Mouse (Mus musculus) thymus, postnatal 14 days (tissue): ENCODE results near the gene Zfp202.
A peak's percentile ranks its signal among the peaks of the same experiment; 100 is the strongest.

Experiments
- DNase-seq: peaks from one replicate; pipeline ENCODE4 v3.0.0; 2021

Zfp202 gene

GRCm38 (mm10) chr9:40241223-40241801 is 49.2 kb downstream of the Zfp202 start:
- peak; percentile 9 for DNase-seq

DNA sequence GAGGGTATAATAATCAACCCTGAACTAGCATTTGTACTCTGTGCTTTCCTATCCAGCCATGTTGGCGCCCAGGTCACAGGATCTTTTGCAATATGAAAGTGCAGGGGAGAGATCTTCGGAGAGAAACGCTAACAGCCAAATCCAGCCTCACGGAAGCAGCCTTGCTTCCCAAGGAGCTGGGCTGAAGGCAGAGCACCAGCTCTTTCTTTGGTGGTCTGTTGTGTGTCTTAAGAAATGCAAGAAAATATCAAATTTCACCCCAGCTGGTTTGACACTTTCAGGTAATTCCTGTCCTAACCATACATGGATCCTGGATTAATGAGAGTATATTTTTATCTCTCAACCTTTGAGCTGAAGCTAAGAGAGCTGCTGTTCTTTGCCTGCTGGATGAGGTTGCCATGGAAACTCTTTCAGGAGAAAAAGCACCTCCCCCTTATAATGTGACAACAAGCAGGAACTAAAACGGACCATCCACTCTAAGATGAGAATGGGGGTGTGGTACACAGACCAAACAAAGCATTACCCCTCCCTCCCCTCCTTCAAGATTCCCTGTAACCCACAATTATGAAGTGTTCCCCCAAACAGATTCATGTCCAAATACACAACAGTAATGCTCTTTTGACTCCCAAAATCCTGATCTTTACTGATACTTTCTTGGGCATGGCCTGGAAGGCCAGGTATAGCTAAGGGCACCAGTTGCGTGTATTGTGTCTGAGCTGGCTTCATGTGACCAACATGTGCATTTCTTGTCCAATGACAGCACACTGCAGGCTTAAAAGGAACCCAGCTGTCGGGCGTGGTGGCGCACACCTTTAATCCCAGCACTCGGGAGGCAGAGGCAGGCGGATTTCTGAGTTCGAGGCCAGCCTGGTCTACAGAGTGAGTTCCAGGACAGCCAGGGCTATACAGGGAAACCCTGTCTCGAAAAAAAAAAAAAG is 50.1 kb downstream of the Zfp202 start:
- no peak for DNase-seq

DNA sequence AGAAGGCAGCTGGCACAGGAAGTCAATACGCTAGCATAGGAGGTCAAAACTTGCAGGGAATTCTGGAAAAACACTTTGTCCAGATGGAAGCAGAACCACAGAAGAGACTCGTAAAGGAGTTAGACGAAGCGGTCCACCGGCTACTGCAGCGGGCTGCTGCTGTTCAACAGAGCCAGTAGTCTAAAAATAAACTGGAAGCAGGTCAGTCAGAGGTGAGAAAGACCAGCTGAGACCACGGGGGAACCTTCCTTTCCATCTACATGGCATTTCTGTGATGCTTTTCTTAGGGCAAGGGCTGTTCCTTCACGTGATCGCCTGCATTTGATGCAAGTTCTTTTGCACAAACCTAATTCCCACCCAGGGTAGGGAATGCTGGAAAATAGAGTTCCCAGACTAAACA is 53.4 kb downstream of the Zfp202 start:
- DNase-seq, result no peak

DNA sequence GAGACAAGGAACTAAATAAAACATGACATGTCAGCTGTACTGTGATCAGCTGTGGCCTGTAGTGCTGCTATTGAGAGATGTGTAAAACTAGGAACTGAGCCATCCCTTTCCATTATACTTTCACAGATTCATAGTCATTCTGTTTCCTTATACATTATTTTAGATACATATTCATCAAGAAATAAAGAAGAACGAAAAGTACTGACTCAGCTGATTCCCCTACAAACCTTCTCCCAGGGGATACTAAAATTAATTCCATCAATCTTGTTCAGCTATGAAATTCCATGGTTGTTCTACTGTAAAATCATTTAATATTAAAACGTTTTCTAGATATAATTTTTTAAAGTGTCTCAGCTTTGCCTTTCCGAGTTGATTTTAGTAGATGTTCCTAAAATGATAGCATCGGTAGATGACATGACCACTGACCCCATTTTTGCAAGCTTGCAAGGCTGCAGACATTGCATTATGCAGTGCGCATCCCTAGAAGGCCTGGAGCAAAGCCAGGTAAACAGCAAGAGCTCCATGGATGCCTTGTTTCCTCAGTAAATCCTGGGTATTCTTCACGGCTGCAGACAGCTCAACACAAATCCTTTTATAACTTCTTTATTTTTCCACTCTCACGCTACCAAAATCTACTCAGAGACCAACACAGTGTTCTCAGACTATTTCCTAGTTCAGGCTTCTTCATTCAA is 54.0 kb downstream of the Zfp202 start:
- DNase-seq, result no peak

DNA sequence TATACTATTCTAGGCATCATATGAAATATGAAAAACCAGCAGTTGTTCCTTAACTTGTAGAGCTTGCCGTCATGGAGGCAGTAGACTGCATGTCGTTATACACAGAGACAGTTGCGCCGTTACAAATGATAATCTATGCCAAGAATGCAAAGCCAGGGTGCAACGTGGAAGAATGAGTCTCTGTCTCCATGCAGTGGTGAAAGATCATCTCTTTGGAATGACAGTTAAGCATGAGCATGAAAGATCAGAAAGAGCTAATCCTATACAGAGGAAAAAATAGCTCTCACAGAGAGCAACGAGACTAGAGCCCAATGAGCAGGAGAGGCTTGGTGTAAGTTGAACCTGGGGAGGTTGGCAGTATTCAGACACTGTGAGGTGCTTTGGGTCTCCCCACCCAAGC is 54.6 kb downstream of the Zfp202 start:
- no peak for DNase-seq

- no peak for DNase-seq
Observed at GRCm38 (mm10) chr9:40249106-40249505, 57.0 kb downstream of the Zfp202 start.

- no peak for DNase-seq
Observed at GRCm38 (mm10) chr9:40252459-40252858, 60.3 kb downstream of the Zfp202 start.
